Comparison of ENCODE assay signal across 18 mouse cellular contexts in genomic region chr9:61200295-61200955, GRCm38 (mm10).
DNase-seq lines count a peak whose midpoint lies in the region; ATAC-seq lines count a peak whose summit lies in the region.
"Had no signal": no experiment of that assay in that cellular context is flagged by ENCODE, and none has a peak within 500 bp of the region (broad histone marks: within the 10 kb centered on the region; RNA-seq: fewer than 3 reads in every experiment).

No protein-coding gene starts in this region.

- H3K4me1 ChIP-seq in kidney, embryonic 15.5 days: peaks cover 23% of the 10 kb centered on the region
- H3K4me1 ChIP-seq in forebrain, embryonic 15.5 days: 0 out of 2 replicates have a peak, but pooled peaks cover 4% of the 10 kb centered on the region
- H3K4me1 ChIP-seq: liver, embryonic 15.5 days had no signal

- H3K4me2 ChIP-seq in kidney, embryonic 15.5 days: no peak overlapping the region
- H3K4me2 ChIP-seq in forebrain, embryonic 15.5 days (replicated peaks): no peak overlapping the region
- H3K4me2 ChIP-seq: embryonic facial prominence, embryonic 13.5 days; heart, embryonic 13.5 days; liver, embryonic 15.5 days; midbrain, embryonic 12.5 days; neural tube, embryonic 13.5 days had no signal

- intact Hi-C loops in left cerebral cortex, postnatal 14 days (cut with DNase I): no loop called here

- no peak for DNase-seq in kidney, adult 11 months
- peak; percentile 41 for DNase-seq in 3134 (ENCODE audit: extremely low read depth, insufficient read length, low spot score)
- DNase-seq in 416B (ENCODE audit: low read depth): peak; percentile 7
- peak; percentile 32 for DNase-seq in embryo, embryonic 9.5 days (ENCODE audit: extremely low spot score)
- DNase-seq in spleen, postnatal 36 days (ENCODE audit: low spot score in 2 of 2): no peak
- no peak for DNase-seq in left cerebral cortex, postnatal 14 days (ENCODE audit: low spot score in 2 of 2)
- DNase-seq: cerebellum, adult 18-20 months; layer of hippocampus, postnatal 36 days; right cerebral cortex, postnatal 14 days had no signal

- WGBS in kidney, embryonic 15.5 days: 20% methylated on average over 5 of the region's 5 CpGs
- 51% methylated on average over 5 of the region's 5 CpGs for WGBS in forebrain, embryonic 15.5 days

- no peaks in the 10 kb centered on the region for H3K9me3 ChIP-seq in kidney, embryonic 15.5 days (replicated peaks)
- no peaks in the 10 kb centered on the region for H3K9me3 ChIP-seq in forebrain, embryonic 15.5 days
- H3K9me3 ChIP-seq: embryonic facial prominence, embryonic 13.5 days; G1E; heart, embryonic 13.5 days; liver, embryonic 15.5 days; midbrain, embryonic 12.5 days; neural tube, embryonic 13.5 days had no signal

- H3K27me3 ChIP-seq in kidney, embryonic 15.5 days: peaks cover 33% of the 10 kb centered on the region
- no peaks in the 10 kb centered on the region for H3K27me3 ChIP-seq in forebrain, embryonic 15.5 days
- H3K27me3 ChIP-seq: neural tube, embryonic 13.5 days had no signal

- H3K9ac ChIP-seq in kidney, embryonic 15.5 days: no peak overlapping the region
- H3K9ac ChIP-seq in forebrain, embryonic 15.5 days (replicated peaks): no peak overlapping the region
- H3K9ac ChIP-seq: embryonic facial prominence, embryonic 13.5 days; heart, embryonic 13.5 days; liver, embryonic 15.5 days; midbrain, embryonic 12.5 days; neural tube, embryonic 13.5 days had no signal

- H3K4me3 ChIP-seq in kidney, embryonic 15.5 days (replicated peaks): no peak overlapping the region
- H3K4me3 ChIP-seq in forebrain, embryonic 15.5 days: no peak overlapping the region
- H3K4me3 ChIP-seq: embryonic facial prominence, embryonic 13.5 days; heart, embryonic 13.5 days; liver, embryonic 15.5 days; midbrain, embryonic 12.5 days; neural tube, embryonic 13.5 days had no signal

- H3K27ac ChIP-seq in kidney, embryonic 15.5 days: peak overlapping the region; percentile 79
- H3K27ac ChIP-seq in forebrain, embryonic 15.5 days (replicated peaks): no peak overlapping the region
- H3K27ac ChIP-seq: embryonic facial prominence, embryonic 13.5 days; heart, embryonic 13.5 days; liver, embryonic 15.5 days; midbrain, embryonic 12.5 days; neural tube, embryonic 13.5 days had no signal

- H3K36me3 ChIP-seq in kidney, embryonic 15.5 days: no peaks in the 10 kb centered on the region
- no peaks in the 10 kb centered on the region for H3K36me3 ChIP-seq in forebrain, embryonic 15.5 days
- H3K36me3 ChIP-seq: embryonic facial prominence, embryonic 13.5 days; G1E; heart, embryonic 13.5 days; liver, embryonic 15.5 days; midbrain, embryonic 12.5 days; neural tube, embryonic 13.5 days had no signal

- no peak for ATAC-seq in kidney, embryonic 15.5 days (replicated peaks; ENCODE audit: low FRiP score)
- no peak for ATAC-seq in forebrain, embryonic 15.5 days (replicated peaks)
- ATAC-seq: intestine, embryonic 16.5 days had no signal

Comparison
In these comparisons a context has a peak if more than half of its experiments do, and no peak if none do; other contexts are left out.
1. DNase-seq: peak in 3134 (single experiment), 416B (single experiment) and embryo, embryonic 9.5 days (single experiment); none in kidney, adult 11 months (single experiment), spleen, postnatal 36 days (0 of 2) and left cerebral cortex, postnatal 14 days (0 of 2).